Mouse (Mus musculus) heart, embryonic 14.5 days (tissue): ENCODE measurements at regions not wholly inside any gene's neighbourhood (a gene's known extent, or its start where the extent isn't known, plus 50 kb on each side); places are given as distances from the start of the nearest gene placed in this dataset.

ENCODE experiments used
- ATAC-seq: fragments of 200-750 bp; cut with Nextera tagmentation; 2 replicates; pipeline ENCODE4 v1.8.0; 2017; ENCODE audit warnings: low read depth, moderate TSS enrichment; ENCODE audit not compliant: insufficient number of reproducible peaks, insufficient read depth, low FRiP score
- H3K27ac ChIP-seq, 2 experiments: fragments of 200-500 bp in 1 of 2; fragments of 300-500 bp in 1 of 2; sonication (generic) in 1 of 2; replicated peaks in 1 of 2; 2 replicates each; pipeline ENCODE4 v1.5.1; 2012 to 2014; ENCODE audit warnings: low read depth in 2 of 2, low read length in 2 of 2, control low read depth in 1 of 2, mild to moderate bottlenecking in 1 of 2, mixed read lengths in 1 of 2; ENCODE audit not compliant: control insufficient read depth in 1 of 2, insufficient read depth in 1 of 2
- H3K27me3 ChIP-seq: fragments of 300-500 bp; sonication (generic); 2 replicates; pipeline ENCODE4 v1.6.1; 2014; ENCODE audit warnings: mild to moderate bottlenecking, low read length, control low read depth; ENCODE audit not compliant: control insufficient read depth, insufficient read depth
- H3K36me3 ChIP-seq: fragments of 300-500 bp; sonication (generic); 2 replicates; pipeline ENCODE4 v1.6.1; 2014; ENCODE audit warnings: mild to moderate bottlenecking, control low read depth, low read length, mixed read lengths; ENCODE audit not compliant: control insufficient read depth, insufficient read depth
- H3K4me1 ChIP-seq, 2 experiments: fragments of 200-500 bp in 1 of 2; fragments of 300-500 bp in 1 of 2; sonication (generic) in 1 of 2; 2 replicates each; pipeline ENCODE4 v1.6.1; 2012 to 2014; ENCODE audit warnings: low read length in 2 of 2, control low read depth in 1 of 2, mixed read lengths in 1 of 2; ENCODE audit not compliant: control insufficient read depth in 2 of 2, insufficient read depth in 2 of 2
- H3K4me2 ChIP-seq: fragments of 300-500 bp; sonication (generic); 2 replicates; pipeline ENCODE4 v1.6.1; 2014; ENCODE audit warnings: mild to moderate bottlenecking, low read length
- H3K4me3 ChIP-seq, 2 experiments: fragments of 200-500 bp in 1 of 2; fragments of 300-500 bp in 1 of 2; sonication (generic) in 1 of 2; 2 replicates each; pipeline ENCODE4 v1.5.1; 2012 to 2014; ENCODE audit warnings: low read length in 2 of 2, mild to moderate bottlenecking in 2 of 2, control low read depth in 1 of 2, low read depth in 1 of 2, moderate library complexity in 1 of 2; ENCODE audit not compliant: control insufficient read depth in 1 of 2, insufficient read depth in 1 of 2
- H3K9ac ChIP-seq: fragments of 300-500 bp; sonication (generic); 2 replicates; pipeline ENCODE4 v1.6.1; 2014; ENCODE audit warnings: mild to moderate bottlenecking, low read length
- H3K9me3 ChIP-seq: fragments of 300-500 bp; sonication (generic); 2 replicates; pipeline ENCODE4 v1.6.1; 2016; ENCODE audit warnings: low read length, control low read depth; ENCODE audit not compliant: control insufficient read depth
- WGBS: fragments of 180-500 bp; shearing (Covaris S2); extraction: QIAGEN DNeasy Blood & Tissue Kit; methylation state at CpG from one replicate; pipeline ENCODE4 v1.1.7; 2014; 5-methylcytosine and 5-hydroxymethylcytosine counted together

DNA sequence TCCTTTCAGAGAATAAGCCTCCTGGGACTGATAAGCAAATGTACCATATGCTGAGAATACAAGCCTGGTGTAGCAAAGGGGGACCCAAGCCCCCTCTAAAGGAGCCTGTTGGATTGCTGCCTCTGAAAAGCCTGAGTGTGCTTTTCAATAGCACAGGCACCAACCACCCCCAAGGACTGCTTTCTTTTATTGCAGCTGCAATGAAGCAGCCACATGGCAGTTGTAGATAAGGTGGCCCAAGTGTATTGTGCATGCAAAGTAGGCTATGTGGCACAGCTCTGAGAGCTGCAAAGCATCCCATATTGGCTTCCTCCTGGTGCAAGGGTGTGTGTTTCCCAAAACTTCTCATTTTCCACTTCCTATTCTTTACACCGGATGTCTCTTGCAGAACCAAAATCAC, 185.2 kb downstream of the Dad1 start:
- H3K4me3 ChIP-seq, result no peak overlapping the region
- H3K27me3 ChIP-seq, result no peaks in the 10 kb centered on the region
- H3K27ac ChIP-seq, result no peak overlapping the region
- peaks cover 6 to 16% of the 10 kb centered on the region in 2 experiments; a peak in 2 of 4 replicates for H3K4me1 ChIP-seq
- no peaks in the 10 kb centered on the region for H3K9me3 ChIP-seq
- no peaks in the 10 kb centered on the region for H3K36me3 ChIP-seq
- no peak overlapping the region for H3K9ac ChIP-seq
- H3K4me2 ChIP-seq, result no peak overlapping the region
- ATAC-seq, result no peak
- WGBS, result 86% methylated on average over 1 of the region's 1 CpGs

DNA sequence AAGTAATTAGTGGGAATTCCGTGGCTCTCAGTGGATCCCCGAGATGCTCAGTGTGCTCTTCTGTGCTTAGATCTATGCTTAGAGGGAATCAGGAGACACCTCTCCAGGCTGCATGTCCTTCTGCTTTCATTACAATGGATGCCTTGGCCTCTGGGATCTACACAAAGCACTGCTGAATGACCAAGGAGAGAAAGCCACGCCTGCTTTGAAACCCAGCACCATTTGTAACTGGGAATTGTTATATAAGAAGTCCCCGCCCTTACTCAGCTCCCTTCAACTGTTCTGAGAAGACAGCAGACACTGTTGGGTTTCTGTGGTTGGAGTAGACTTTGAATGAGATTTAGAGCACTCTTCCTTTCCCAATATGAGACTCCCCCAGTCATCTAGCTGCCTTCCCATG, 188.4 kb downstream of the Dad1 start:
- no peaks in the 10 kb centered on the region for H3K27me3 ChIP-seq
- WGBS, result 83% methylated on average over 4 of the region's 4 CpGs
- no peak overlapping the region for H3K9ac ChIP-seq
- ATAC-seq, result no peak
- peaks cover 3 to 13% of the 10 kb centered on the region in 2 experiments; a peak in 2 of 4 replicates for H3K4me1 ChIP-seq
- no peaks in the 10 kb centered on the region for H3K9me3 ChIP-seq
- no peak overlapping the region for H3K27ac ChIP-seq
- no peak overlapping the region for H3K4me3 ChIP-seq
- H3K36me3 ChIP-seq, result no peaks in the 10 kb centered on the region
- H3K4me2 ChIP-seq, result no peak overlapping the region

DNA sequence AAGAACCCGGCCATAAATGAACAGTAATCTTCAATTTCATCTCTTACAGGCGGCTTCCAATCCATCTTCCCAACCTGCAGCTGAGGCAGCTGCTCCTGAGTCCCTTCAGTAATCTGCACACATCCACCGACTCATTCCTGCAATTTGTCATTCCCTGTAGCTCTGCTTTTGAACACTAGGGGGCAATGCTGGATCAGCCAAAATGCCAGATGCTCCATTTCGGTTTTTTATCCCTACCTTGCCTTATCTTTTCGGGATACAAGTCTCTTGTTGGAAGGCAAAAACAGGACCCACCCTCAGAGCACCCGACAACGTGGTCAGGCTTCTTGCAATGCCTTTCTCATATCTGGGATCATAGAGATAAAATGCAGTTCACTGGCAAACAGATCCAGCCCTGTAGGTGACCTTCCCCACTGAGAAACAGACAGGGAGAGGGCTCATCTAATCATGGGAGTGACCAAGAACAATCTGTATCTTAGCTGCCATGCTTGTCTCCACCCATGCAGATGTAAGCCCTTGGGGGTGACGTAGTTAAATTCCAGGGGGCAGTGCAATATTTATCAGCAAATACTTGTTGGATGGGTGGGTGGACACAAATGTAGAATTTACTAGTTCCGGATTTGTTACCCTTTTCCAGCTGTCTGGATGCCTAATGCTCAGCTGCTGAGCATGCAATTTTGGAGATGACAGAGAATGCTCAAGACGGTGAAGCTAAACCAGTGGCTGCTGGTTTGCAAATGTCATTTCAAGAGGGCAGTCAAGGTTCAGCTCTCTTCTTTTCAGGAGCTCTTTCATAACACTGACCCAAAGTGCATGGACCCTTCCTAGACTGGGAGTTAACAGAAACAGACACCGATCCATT, 189.1 kb downstream of the Dad1 start:
- Histone ChIP-seq H3K27ac (no peak overlapping the region), H3K9ac (no peak overlapping the region), H3K27me3 (no peaks in the 10 kb centered on the region), H3K4me3 (no peak overlapping the region), H3K4me1 (peaks cover 3 to 13% of the 10 kb centered on the region in 2 experiments; a peak in 2 of 4 replicates), H3K9me3 (no peaks in the 10 kb centered on the region), H3K36me3 (no peaks in the 10 kb centered on the region), H3K4me2 (peak overlapping the region; percentile 26; the same call in 1 of the 2 replicates)
- ATAC-seq, result no peak
- 18% methylated on average over 11 of the region's 11 CpGs for WGBS

DNA sequence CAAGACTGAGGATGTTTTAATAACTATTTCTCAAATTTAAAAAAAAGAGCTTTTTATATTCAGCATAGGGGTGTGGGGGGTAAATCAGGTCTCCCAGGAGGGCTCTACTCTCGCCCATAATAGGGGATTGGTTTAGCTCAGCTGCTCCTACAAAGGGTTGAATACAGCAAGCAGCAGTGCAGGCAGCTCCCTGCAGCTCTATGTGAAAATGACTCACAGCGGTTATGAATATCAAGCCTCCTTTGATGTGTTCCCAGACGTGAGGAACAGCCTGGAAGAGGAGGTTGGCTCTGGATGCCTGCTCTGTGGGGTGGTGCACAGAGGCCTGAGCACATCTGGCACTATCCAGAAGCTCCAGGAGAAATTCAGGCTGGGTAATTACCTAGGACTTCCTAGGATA, 192.3 kb downstream of the Dad1 start:
- no peak for ATAC-seq
- Histone ChIP-seq H3K4me3 (no peak overlapping the region), H3K27ac (no peak overlapping the region), H3K4me2 (no peak overlapping the region), H3K36me3 (no peaks in the 10 kb centered on the region), H3K27me3 (no peaks in the 10 kb centered on the region), H3K9me3 (no peaks in the 10 kb centered on the region), H3K9ac (no peak overlapping the region), H3K4me1 (peaks cover 3 to 13% of the 10 kb centered on the region in 2 experiments; a peak in 2 of 4 replicates)
- WGBS, result 41% methylated on average over 3 of the region's 3 CpGs

DNA sequence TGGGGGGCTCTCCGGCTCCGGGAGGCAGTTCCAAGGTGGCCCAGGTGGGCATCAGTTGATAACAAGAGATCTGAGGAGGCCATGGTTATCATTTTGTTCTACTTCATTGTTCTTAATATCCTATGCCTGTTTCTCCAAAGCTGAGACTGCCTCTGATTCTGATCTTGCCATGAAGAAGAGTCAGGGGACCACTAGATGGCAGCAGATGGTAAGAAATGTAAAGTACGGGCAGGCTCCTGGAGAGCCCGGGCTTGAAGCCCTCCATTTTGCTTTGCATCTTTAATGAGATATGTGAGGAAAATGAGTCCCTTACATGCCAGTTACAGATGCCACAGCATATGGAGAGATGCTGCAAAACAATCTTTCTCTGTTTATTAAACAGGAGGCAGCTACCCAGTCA, 194.1 kb downstream of the Dad1 start:
- Histone ChIP-seq H3K9ac (no peak overlapping the region), H3K4me3 (no peak overlapping the region), H3K9me3 (no peaks in the 10 kb centered on the region), H3K27me3 (no peaks in the 10 kb centered on the region), H3K4me1 (peaks cover 1 to 9% of the 10 kb centered on the region in 2 experiments; a peak in 2 of 4 replicates), H3K36me3 (no peaks in the 10 kb centered on the region), H3K4me2 (no peak overlapping the region), H3K27ac (no peak overlapping the region)
- 15% methylated on average over 4 of the region's 4 CpGs for WGBS
- ATAC-seq, result peak; percentile 43; the same call in 1 of the 2 replicates

DNA sequence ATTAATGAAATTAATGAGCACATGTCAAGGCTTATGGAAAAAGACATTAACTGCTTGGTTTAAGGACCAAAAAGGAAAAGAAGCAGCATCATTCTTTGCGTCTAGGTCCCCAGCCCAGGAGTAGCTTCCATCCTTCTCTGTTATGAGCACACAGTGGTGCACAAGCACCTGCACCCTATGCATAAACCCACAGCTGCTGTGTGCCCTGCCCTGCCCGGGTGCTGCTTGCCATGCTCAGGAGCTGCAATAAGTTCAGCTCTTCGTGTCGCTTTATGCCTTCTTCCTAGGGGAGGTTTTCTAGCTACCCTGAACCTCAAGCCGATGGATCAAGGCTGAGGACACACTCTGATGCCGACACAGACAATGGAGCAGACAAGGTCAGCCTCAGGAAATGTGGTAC, 194.8 kb downstream of the Dad1 start:
- no peak for ATAC-seq
- no peak overlapping the region for H3K27ac ChIP-seq
- no peak overlapping the region for H3K4me3 ChIP-seq
- no peak overlapping the region for H3K9ac ChIP-seq
- 82% methylated on average over 6 of the region's 6 CpGs for WGBS
- no peak overlapping the region for H3K4me2 ChIP-seq
- H3K9me3 ChIP-seq, result no peaks in the 10 kb centered on the region
- H3K27me3 ChIP-seq, result no peaks in the 10 kb centered on the region
- no peaks in the 10 kb centered on the region for H3K36me3 ChIP-seq
- peaks cover 0 to 4% of the 10 kb centered on the region in 2 experiments; a peak in 1 of 4 replicates for H3K4me1 ChIP-seq

DNA sequence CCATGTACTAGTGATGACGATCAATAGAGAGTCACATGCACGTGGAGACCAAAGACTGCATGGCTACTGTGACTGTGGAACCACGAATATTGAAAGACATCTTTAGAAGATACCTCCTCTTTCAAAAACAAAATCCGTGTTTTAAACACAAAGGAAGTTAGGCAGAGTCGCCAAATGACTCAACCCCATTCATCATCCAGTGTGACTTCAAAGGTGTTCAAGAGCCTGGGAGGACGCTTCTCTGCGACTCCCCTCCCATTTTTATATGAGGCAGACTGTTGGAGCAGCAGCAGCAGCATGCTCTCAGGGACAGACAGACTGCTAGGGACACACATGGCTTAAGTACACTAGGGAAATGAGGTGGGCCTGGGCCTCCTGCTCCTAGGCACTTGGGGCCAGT, 197.2 kb downstream of the Dad1 start:
- Histone ChIP-seq H3K4me2 (no peak overlapping the region), H3K9ac (no peak overlapping the region), H3K27ac (no peak overlapping the region), H3K27me3 (no peaks in the 10 kb centered on the region), H3K4me1 (no peaks in the 10 kb centered on the region), H3K4me3 (no peak overlapping the region), H3K9me3 (no peaks in the 10 kb centered on the region), H3K36me3 (no peaks in the 10 kb centered on the region)
- no peak for ATAC-seq
- WGBS, result 74% methylated on average over 7 of the region's 7 CpGs
